Mouse (Mus musculus) kidney, embryonic 14.5 days (tissue): ENCODE data around the gene Smurf1. TPM values are rescaled to one million over a fixed set of nuclear protein-coding genes. Genes with fewer than 3 reads are reported as not detected.
A peak's percentile ranks its signal among the peaks of the same experiment; 100 is the strongest.

Source experiments
- ATAC-seq: fragments of 200-750 bp; cut with Nextera tagmentation; 2 replicates; pipeline ENCODE4 v1.8.0; 2017; ENCODE audit warnings: moderate number of reproducible peaks, mild to moderate bottlenecking, moderate TSS enrichment, moderate library complexity; ENCODE audit not compliant: low FRiP score, low TSS enrichment
- H3K27ac ChIP-seq: fragments of 300-500 bp; sonication (generic); 2 replicates; pipeline ENCODE4 v1.5.1; 2014; ENCODE audit warnings: low read depth, mild to moderate bottlenecking, low read length, moderate library complexity, mixed read lengths
- H3K27me3 ChIP-seq: fragments of 300-500 bp; sonication (generic); 2 replicates; pipeline ENCODE4 v1.6.1; 2014; ENCODE audit warnings: mild to moderate bottlenecking, low read length; ENCODE audit not compliant: control insufficient read depth, insufficient read depth
- H3K36me3 ChIP-seq: fragments of 300-500 bp; sonication (generic); 2 replicates; pipeline ENCODE4 v1.6.1; 2014; ENCODE audit warnings: low read length, mixed read lengths; ENCODE audit not compliant: control insufficient read depth, insufficient read depth
- H3K4me1 ChIP-seq: fragments of 300-500 bp; sonication (generic); 2 replicates; pipeline ENCODE4 v1.6.1; 2014; ENCODE audit warnings: low read length, mixed read lengths; ENCODE audit not compliant: control insufficient read depth, insufficient read depth
- H3K4me2 ChIP-seq: fragments of 300-500 bp; sonication (generic); replicated peaks from 2 replicates; pipeline ENCODE4 v1.6.1; 2014; ENCODE audit warnings: low read depth, mild to moderate bottlenecking, low read length
- H3K4me3 ChIP-seq: fragments of 300-500 bp; sonication (generic); 2 replicates; pipeline ENCODE4 v1.5.1; 2014; ENCODE audit warnings: mild to moderate bottlenecking, low read length
- H3K9ac ChIP-seq: fragments of 300-500 bp; sonication (generic); 2 replicates; pipeline ENCODE4 v1.6.1; 2014; ENCODE audit warnings: low read depth, mild to moderate bottlenecking, low read length, moderate library complexity
- H3K9me3 ChIP-seq: fragments of 300-500 bp; sonication (generic); 2 replicates; pipeline ENCODE4 v1.6.1; 2016; ENCODE audit warnings: low read length; ENCODE audit not compliant: control insufficient read depth
- WGBS: fragments of 180-500 bp; shearing (Covaris S2); extraction: QIAGEN DNeasy Blood & Tissue Kit; methylation state at CpG from one replicate; pipeline ENCODE4 v1.1.7; 2014; 5-methylcytosine and 5-hydroxymethylcytosine counted together
- polyA plus RNA-seq: library from polyadenylated mRNA; unstranded; fragments of >200 nt; fragmentation: Nextera tagmentation; extraction: Ambion mirVana; gene quantifications from 2 replicates; pipeline ENCODE4 v1.2.1, GENCODE M21; 2014

The Smurf1 gene
- polyA plus RNA-seq, 1 experiment from 2014 or later = 20.2 TPM

DNA sequence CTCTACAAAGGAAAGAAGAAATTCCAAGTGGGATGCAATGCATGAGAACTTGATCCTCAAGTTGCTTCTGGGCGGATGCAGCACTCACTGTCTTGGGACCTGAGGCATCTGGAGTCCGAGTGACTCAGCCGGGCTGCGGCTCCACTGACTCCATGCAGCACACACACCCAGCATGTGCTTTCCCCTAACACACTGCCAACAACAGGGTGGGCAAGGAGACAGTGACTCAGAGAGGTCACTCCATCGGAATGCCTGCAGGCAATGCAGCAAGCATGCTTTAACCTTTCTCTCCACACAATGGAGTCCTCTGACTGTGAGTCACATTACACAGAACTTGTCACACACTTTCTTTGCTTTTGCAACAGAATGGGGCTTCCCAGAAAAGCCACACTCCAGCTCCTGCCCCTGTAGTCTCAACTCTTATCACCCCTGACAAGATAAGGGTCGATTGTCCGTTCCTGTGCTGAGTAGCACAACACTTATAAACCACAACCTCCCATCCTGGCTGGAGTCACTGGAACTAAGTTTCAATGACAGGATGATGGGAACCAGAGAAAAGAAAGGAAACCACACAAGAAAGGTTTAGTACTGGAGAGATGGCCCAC is 67.1 kb downstream of the Smurf1 start:
- Histone ChIP-seq H3K9me3 (no peaks in the 10 kb centered on the region; the same call in 1 of the 2 replicates), H3K27me3 (no peaks in the 10 kb centered on the region), H3K9ac (no peak overlapping the region), H3K4me3 (no peak overlapping the region), H3K4me1 (peaks cover 20% of the 10 kb centered on the region), H3K4me2 (no peak overlapping the region), H3K36me3 (peaks cover 30% of the 10 kb centered on the region), H3K27ac (no peak overlapping the region)
- no peak for ATAC-seq
- WGBS = 62% methylated on average over 7 of the region's 7 CpGs

DNA sequence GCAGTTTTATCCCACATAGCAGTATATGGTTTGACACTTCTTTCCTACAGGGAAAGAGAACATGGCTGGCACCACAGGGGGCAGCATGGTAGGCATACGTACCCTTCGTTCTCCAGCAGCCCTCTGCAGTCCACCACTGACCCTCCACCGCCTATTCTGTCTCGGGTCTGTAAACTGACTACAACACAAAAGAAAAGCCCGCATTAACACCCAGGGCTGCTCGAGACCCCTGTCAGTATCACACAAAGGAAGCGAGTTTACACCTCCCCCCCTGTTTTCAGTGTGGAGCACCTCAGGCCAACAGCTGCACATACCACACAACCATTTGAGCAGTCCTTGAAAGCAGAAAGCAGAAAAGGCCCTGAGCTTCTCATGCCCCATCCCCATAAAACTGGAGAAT is 67.8 kb downstream of the Smurf1 start:
- H3K9me3 ChIP-seq = no peaks in the 10 kb centered on the region; the same call in 1 of the 2 replicates
- ATAC-seq = no peak
- peaks cover 20% of the 10 kb centered on the region for H3K4me1 ChIP-seq
- peaks cover 34% of the 10 kb centered on the region for H3K36me3 ChIP-seq
- no peak overlapping the region for H3K27ac ChIP-seq
- H3K9ac ChIP-seq = no peak overlapping the region
- 69% methylated on average over 7 of the region's 7 CpGs for WGBS
- no peak overlapping the region for H3K4me3 ChIP-seq
- no peak overlapping the region for H3K4me2 ChIP-seq
- H3K27me3 ChIP-seq = no peaks in the 10 kb centered on the region

DNA sequence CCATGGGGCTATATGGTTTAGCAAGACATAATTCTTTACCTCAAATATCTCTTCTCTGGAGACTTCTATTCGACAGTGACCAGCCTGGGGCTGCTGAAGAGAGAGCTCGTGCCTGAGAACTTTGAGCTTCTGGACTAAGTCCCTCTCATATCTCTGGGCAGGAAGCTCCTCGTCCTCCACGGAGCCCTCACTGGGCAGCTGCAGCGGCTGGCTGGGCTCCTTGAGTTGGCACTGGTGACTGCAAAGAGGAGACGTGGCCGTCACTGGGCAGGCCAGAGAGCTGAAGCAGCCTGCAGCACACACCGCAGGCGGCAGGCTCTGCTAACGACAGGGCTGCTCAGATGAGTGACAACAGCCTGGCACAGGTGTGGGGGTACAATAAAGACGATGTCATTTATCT is 74.4 kb downstream of the Smurf1 start:
- Histone ChIP-seq H3K27ac (no peak overlapping the region), H3K27me3 (no peaks in the 10 kb centered on the region), H3K4me1 (no peaks in the 10 kb centered on the region), H3K9ac (no peak overlapping the region), H3K36me3 (peaks cover 66% of the 10 kb centered on the region), H3K9me3 (no peaks in the 10 kb centered on the region), H3K4me2 (no peak overlapping the region), H3K4me3 (no peak overlapping the region)
- whole genome bisulfite sequencing = 91% methylated on average over 11 of the region's 11 CpGs
- no peak for ATAC-seq

DNA sequence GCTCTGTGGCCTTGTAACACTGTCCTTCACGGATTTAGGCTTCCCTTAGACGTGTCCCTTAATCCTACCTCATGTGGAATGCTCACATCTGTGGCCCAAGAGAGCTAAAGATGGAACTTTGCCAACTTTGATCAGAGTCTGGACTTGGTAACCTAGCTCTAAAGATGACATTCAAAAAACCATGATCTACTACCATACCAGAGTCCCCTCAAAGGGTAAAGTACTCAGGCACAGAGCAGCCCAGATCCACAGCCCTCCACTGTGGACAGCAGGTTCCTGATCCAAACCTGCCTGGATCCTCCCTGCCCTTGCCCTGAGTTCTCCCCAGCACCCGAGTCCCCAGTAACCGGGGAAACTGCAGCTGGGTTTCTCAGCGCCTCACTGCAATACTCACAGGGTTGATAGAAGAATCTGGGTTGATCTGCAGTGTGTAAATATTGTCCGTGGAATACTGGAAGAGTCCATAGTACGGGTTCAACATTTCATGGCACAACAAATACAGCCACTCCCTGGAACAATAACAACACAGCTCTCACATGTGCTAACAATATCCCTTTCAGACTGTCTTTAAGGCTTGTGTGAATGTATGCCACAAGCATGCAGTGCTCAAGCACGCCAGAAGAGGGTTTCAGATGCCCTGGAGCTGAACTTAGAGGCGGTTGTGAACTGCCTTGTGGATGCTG is 79.5 kb downstream of the Smurf1 start:
- no peak overlapping the region for H3K9ac ChIP-seq
- H3K9me3 ChIP-seq = no peaks in the 10 kb centered on the region
- WGBS = 91% methylated on average over 9 of the region's 9 CpGs

DNA sequence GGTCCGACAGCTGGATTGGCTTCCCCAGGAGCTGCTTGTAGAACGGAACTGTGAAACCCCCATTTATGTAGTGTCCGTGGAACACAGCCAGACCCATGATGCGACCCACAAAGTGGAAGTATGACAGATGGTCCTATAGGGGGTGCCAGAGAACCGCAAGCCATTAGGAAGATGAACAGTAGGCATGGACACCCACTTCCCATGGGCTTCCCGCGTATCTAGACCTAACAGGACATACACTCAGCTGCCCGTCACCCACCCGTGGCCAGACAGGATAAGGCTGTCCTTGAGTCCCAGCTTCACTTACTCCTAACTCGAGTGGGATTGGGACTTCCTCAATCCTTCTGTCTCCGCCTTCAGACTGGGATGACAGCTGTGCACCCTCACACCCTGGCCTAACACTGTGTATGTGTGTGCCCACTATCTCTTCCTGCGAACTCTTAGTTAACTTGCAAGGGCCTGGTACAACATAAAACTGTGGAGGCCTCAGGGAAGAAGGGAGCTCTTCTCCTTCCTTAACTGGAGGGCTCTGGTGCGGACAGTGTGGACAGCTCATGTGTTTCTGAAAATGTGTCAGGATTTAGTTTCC is 80.9 kb downstream of the Smurf1 start:
- Histone ChIP-seq H3K4me1 (no peaks in the 10 kb centered on the region), H3K9ac (no peak overlapping the region), H3K27me3 (no peaks in the 10 kb centered on the region), H3K4me3 (no peak overlapping the region), H3K9me3 (no peaks in the 10 kb centered on the region), H3K27ac (no peak overlapping the region), H3K36me3 (peaks cover 91% of the 10 kb centered on the region), H3K4me2 (no peak overlapping the region)
- no peak for ATAC-seq
- 79% methylated on average over 13 of the region's 13 CpGs for WGBS

More for the DNA sequence above, 79.5 kb downstream of the Smurf1 start:
- no peaks in the 10 kb centered on the region for H3K4me1 ChIP-seq
- H3K27ac ChIP-seq = no peak overlapping the region
- H3K4me2 ChIP-seq = no peak overlapping the region
- ATAC-seq = no peak
- H3K4me3 ChIP-seq = no peak overlapping the region
- no peaks in the 10 kb centered on the region for H3K27me3 ChIP-seq
- peaks cover 84% of the 10 kb centered on the region for H3K36me3 ChIP-seq

DNA sequence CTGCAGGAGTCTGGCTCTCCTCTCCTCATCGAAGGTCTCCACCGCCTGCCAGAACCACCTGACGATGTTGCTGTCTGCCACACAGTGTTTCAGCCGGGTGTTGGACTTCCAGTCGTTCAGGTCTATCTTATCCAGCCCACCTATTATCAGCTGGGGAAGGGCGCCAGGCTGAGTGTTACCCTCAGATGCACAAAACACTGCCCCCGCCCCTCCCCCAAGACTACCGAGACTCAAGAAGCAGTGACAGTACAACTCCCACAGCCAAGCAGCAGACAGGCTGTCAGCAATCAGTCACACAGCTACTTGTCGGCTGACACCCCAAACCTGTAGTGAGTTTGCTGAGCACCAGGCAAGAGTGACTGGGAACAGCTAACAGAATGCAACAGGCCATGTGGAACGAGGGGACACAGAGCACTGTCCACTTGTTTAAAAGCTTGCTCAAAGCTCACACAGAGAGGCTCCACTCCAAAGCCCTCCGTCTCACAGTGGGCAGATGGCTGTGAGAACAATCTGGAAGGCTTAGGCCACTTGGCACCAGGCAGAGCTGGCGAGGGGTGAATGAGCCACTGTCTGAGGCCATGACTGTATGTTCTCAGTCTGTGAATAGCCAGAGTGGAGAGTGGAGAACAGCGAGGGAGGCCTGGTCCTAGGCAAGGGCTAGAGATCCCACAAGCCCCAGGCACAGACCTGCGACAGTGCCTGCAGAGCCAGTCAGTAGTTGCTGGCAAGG is 83.8 kb downstream of the Smurf1 start:
- no peaks in the 10 kb centered on the region for H3K27me3 ChIP-seq
- H3K4me1 ChIP-seq = no peaks in the 10 kb centered on the region
- peaks cover 86% of the 10 kb centered on the region for H3K36me3 ChIP-seq
- H3K9me3 ChIP-seq = no peaks in the 10 kb centered on the region
- H3K27ac ChIP-seq = no peak overlapping the region
- no peak overlapping the region for H3K4me3 ChIP-seq
- H3K9ac ChIP-seq = no peak overlapping the region
- no peak for ATAC-seq
- H3K4me2 ChIP-seq = no peak overlapping the region
- WGBS = 86% methylated on average over 14 of the region's 14 CpGs

DNA sequence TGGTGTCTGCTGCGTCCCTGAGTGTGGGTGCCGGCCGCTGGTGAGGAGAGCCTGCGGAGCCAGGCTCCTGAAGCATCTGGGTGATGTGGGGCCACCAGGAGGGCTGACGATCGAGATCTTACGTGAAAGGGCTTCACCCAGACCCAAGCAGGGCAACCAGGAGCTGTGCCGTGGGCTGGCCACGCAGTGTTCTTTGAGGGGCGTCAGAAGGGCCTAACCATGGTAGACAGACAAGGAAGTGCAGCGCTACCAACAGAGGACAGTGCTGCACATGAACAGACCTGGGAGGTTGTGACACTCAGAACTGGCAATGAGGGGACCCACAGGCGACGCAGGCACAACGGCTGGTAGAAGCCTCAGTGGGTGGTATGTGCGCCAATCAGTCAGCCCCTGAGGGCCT is 88.6 kb downstream of the Smurf1 start:
- ATAC-seq = no peak
- H3K9ac ChIP-seq = no peak overlapping the region
- H3K27me3 ChIP-seq = no peaks in the 10 kb centered on the region
- H3K4me3 ChIP-seq = no peak overlapping the region
- H3K4me1 ChIP-seq = no peaks in the 10 kb centered on the region
- no peak overlapping the region for H3K4me2 ChIP-seq
- WGBS = 92% methylated on average over 15 of the region's 15 CpGs
- no peaks in the 10 kb centered on the region for H3K9me3 ChIP-seq
- H3K27ac ChIP-seq = no peak overlapping the region
- H3K36me3 ChIP-seq = peaks cover 47% of the 10 kb centered on the region

DNA sequence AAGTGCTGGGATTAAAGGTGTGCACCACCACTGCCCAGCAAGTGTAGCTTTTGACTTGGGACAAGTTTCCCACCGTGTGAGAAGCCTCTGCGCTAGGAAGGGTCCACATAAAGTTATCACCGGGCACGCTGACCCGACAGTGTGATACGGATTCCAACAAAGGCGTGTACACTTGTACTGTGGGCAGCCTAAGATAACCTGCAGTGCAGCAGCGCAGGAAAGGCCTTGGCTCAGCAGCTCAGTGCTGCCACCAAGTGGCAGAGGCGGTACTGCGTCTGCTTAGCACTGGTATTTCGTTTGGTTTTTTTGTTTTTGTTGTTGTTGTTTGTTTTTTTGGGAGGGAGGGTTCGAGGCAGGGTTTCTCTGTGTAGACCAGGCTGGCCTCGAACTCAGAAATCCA is 89.8 kb downstream of the Smurf1 start:
- ATAC-seq = peak; percentile 37; the same call in 1 of the 2 replicates
- Histone ChIP-seq H3K4me1 (no peaks in the 10 kb centered on the region), H3K9me3 (no peaks in the 10 kb centered on the region), H3K27me3 (no peaks in the 10 kb centered on the region), H3K4me2 (no peak overlapping the region), H3K27ac (no peak overlapping the region), H3K4me3 (no peak overlapping the region), H3K9ac (no peak overlapping the region), H3K36me3 (peaks cover 35% of the 10 kb centered on the region)
- 20% methylated on average over 13 of the region's 13 CpGs for WGBS

DNA sequence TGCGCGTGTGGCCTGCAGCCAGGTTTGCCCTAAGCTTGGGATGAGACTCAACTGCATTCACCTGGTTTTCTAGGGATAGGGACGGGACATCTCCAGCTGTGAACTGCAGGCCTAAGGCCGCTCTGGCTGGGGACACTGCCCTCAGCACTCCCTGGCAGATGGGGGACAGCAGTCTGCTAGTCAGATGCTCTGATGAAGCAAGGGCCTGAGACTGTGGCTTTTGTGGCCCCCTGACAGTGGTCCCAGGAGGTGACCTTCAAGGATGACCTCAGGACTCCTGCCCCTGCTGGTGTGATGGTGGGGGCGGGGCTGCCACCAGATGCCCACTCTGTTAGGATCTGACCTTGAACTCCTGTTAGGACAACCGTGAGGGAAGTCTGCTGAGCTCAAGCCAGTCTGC is 90.4 kb downstream of the Smurf1 start:
- H3K27me3 ChIP-seq = no peaks in the 10 kb centered on the region
- no peak overlapping the region for H3K4me2 ChIP-seq
- no peak overlapping the region for H3K9ac ChIP-seq
- no peaks in the 10 kb centered on the region for H3K4me1 ChIP-seq
- H3K27ac ChIP-seq = no peak overlapping the region
- 0 out of 2 replicates have a peak, but pooled peaks have one; percentile 8 for ATAC-seq
- no peak overlapping the region for H3K4me3 ChIP-seq
- no peaks in the 10 kb centered on the region for H3K9me3 ChIP-seq
- 82% methylated on average over 6 of the region's 6 CpGs for WGBS
- H3K36me3 ChIP-seq = peaks cover 29% of the 10 kb centered on the region
